Mouse (Mus musculus) kidney, adult 2 months (tissue): ENCODE measurements around the gene Sec14l5. TPM values are rescaled to one million over a fixed set of nuclear protein-coding genes. Genes with fewer than 3 reads are reported as not detected.

Experiments used
- DNase-seq: peaks from one replicate; pipeline ENCODE4 v3.0.0; 2021
- H3K27ac ChIP-seq: fragments of 200-500 bp; 2 replicates; pipeline ENCODE4 v1.5.1; 2012; ENCODE audit warnings: low read depth, low read length, control low read depth, inconsistent platforms; ENCODE audit not compliant: insufficient read depth
- H3K27me3 ChIP-seq: fragments of 200-500 bp; replicated peaks from 2 replicates; pipeline ENCODE4 v1.6.1; 2012; ENCODE audit warnings: mild to moderate bottlenecking, moderate library complexity, low read length, inconsistent platforms; ENCODE audit not compliant: control insufficient read depth, insufficient read depth
- H3K36me3 ChIP-seq: fragments of 200-500 bp; 2 replicates; pipeline ENCODE4 v1.6.1; 2012; ENCODE audit warnings: mild to moderate bottlenecking, moderate library complexity, low read length, inconsistent platforms; ENCODE audit not compliant: control insufficient read depth, insufficient read depth
- H3K4me1 ChIP-seq: fragments of 200-500 bp; 2 replicates; pipeline ENCODE4 v1.6.1; 2011; ENCODE audit warnings: low read length; ENCODE audit not compliant: control insufficient read depth, insufficient read depth
- H3K4me3 ChIP-seq: fragments of 200-500 bp; 2 replicates; pipeline ENCODE4 v1.5.1; 2011; ENCODE audit warnings: mild to moderate bottlenecking, low read depth, low read length, control low read depth; ENCODE audit not compliant: insufficient read depth
- CTCF ChIP-seq: fragments of 200-500 bp; conservative IDR thresholded peaks from 2 replicates; pipeline ENCODE4 v1.5.1; 2011; ENCODE audit warnings: low read depth, mild to moderate bottlenecking, control low read depth, low read length, moderate library complexity, mixed read lengths; ENCODE audit not compliant: insufficient read depth, insufficient read length
- POLR2A ChIP-seq: fragments of 200-500 bp; IDR thresholded peaks from one replicate; pipeline ENCODE4 v1.6.1; 2011; ENCODE audit warnings: low read depth, low read length, control low read depth
- WGBS: fragments of 180-500 bp; shearing (Covaris S2); methylation state at CpG from one replicate; pipeline ENCODE4 v1.1.7; 2018; 5-methylcytosine and 5-hydroxymethylcytosine counted together
- polyA plus RNA-seq: library from polyadenylated mRNA; depleted of rRNA; stranded (reverse); fragments of >200 nt; gene quantifications from 2 replicates; pipeline ENCODE4 v1.2.3, GENCODE M21; 2012

The Sec14l5 gene
- polyA plus RNA-seq, 1 experiment = 0.34 TPM

GRCm38 (mm10) chr16:5135551-5136261, 11.2 kb upstream of the Sec14l5 start:
- 69% methylated on average over 8 of the region's 8 CpGs for WGBS
- DNase-seq = no peak
- H3K27ac ChIP-seq = peak overlapping the region; percentile 36; the same call in 1 of the 2 replicates
- H3K4me3 ChIP-seq = no peak overlapping the region
- no peaks in the 10 kb centered on the region for H3K27me3 ChIP-seq
- TF ChIP-seq POLR2A (no peak), CTCF (no peak)
- no peaks in the 10 kb centered on the region for H3K36me3 ChIP-seq
- H3K4me1 ChIP-seq = no peaks in the 10 kb centered on the region; the same call in 1 of the 2 replicates

- H3K4me1 ChIP-seq = no peaks in the 10 kb centered on the region; the same call in 1 of the 2 replicates
- no peaks in the 10 kb centered on the region for H3K36me3 ChIP-seq
- TF ChIP-seq POLR2A = no peak
- no peak for TF ChIP-seq CTCF
- no peaks in the 10 kb centered on the region for H3K27me3 ChIP-seq
- no peak overlapping the region for H3K4me3 ChIP-seq
- WGBS = 7% methylated on average over 4 of the region's 4 CpGs
- DNase-seq = peak; percentile 77
- H3K27ac ChIP-seq = peak overlapping the region; percentile 21; the same call in 1 of the 2 replicates
Observed at GRCm38 (mm10) chr16:5136505-5136904, 10.4 kb upstream of the Sec14l5 start.

- Histone ChIP-seq H3K27ac (no peak overlapping the region), H3K36me3 (no peaks in the 10 kb centered on the region), H3K4me3 (no peak overlapping the region), H3K4me1 (no peaks in the 10 kb centered on the region; the same call in 1 of the 2 replicates), H3K27me3 (no peaks in the 10 kb centered on the region)
- TF ChIP-seq CTCF = no peak
- TF ChIP-seq POLR2A = no peak
- WGBS = 67% methylated on average over 12 of the region's 12 CpGs
- DNase-seq = no peak
Observed at GRCm38 (mm10) chr16:5137006-5137540, 9.8 kb upstream of the Sec14l5 start.

- Histone ChIP-seq H3K36me3 (no peaks in the 10 kb centered on the region), H3K4me1 (no peaks in the 10 kb centered on the region; the same call in 1 of the 2 replicates), H3K4me3 (no peak overlapping the region), H3K27me3 (no peaks in the 10 kb centered on the region), H3K27ac (no peak overlapping the region)
- 72% methylated on average over 4 of the region's 4 CpGs for WGBS
- DNase-seq = no peak
- no peak for TF ChIP-seq POLR2A
Observed at GRCm38 (mm10) chr16:5139741-5140140, 7.2 kb upstream of the Sec14l5 start.

GRCm38 (mm10) chr16:5145570-5145969, 1.3 kb upstream of the Sec14l5 start:
- H3K4me3 ChIP-seq = no peak overlapping the region
- no peaks in the 10 kb centered on the region; the same call in 1 of the 2 replicates for H3K27me3 ChIP-seq
- TF ChIP-seq CTCF (peak; percentile 36), POLR2A (no peak)
- WGBS = 0% methylated on average over 7 of the region's 7 CpGs
- no peaks in the 10 kb centered on the region for H3K36me3 ChIP-seq
- no peaks in the 10 kb centered on the region for H3K4me1 ChIP-seq
- DNase-seq = peak; percentile 84
- H3K27ac ChIP-seq = no peak overlapping the region

GRCm38 (mm10) chr16:5146367-5147036, 407 bp upstream of the Sec14l5 start:
- H3K4me1 ChIP-seq = no peaks in the 10 kb centered on the region
- TF ChIP-seq POLR2A (no peak), CTCF (0 out of 2 replicates have a peak, but pooled peaks have one; percentile 1)
- no peaks in the 10 kb centered on the region for H3K36me3 ChIP-seq
- H3K27me3 ChIP-seq = no peaks in the 10 kb centered on the region; the same call in 1 of the 2 replicates
- DNase-seq = peak; percentile 93
- H3K4me3 ChIP-seq = peak overlapping the region; percentile 42
- under 1% methylated on average over 26 of the region's 26 CpGs for WGBS
- H3K27ac ChIP-seq = no peak overlapping the region

GRCm38 (mm10) chr16:5150544-5150943, 3.6 kb downstream of the Sec14l5 start:
- H3K4me1 ChIP-seq = no peaks in the 10 kb centered on the region
- no peaks in the 10 kb centered on the region; the same call in 1 of the 2 replicates for H3K27me3 ChIP-seq
- no peaks in the 10 kb centered on the region for H3K36me3 ChIP-seq
- H3K27ac ChIP-seq = no peak overlapping the region
- TF ChIP-seq CTCF = no peak
- no peak for TF ChIP-seq POLR2A
- H3K4me3 ChIP-seq = no peak overlapping the region
- WGBS = 84% methylated on average over 10 of the region's 10 CpGs
- no peak for DNase-seq
